Mouse (Mus musculus): Measurements from ENCODE around the gene Gm20696. TPM values are rescaled to one million over a fixed set of nuclear protein-coding genes. Genes with fewer than 3 reads are reported as not detected.

The Gm20696 gene
- polyA plus RNA-seq, 1 experiment = not detected

GRCm38 (mm10) chr6:99260941-99261736 lies 405.5 kb downstream of the Gm20696 start:
- Histone ChIP-seq H3K4me1 (ENCODE audit: control insufficient read depth) (no peaks in the 10 kb centered on the region), H3K4me3 (replicated peaks) (no peak overlapping the region), H3K36me3 (ENCODE audit: control insufficient read depth) (no peaks in the 10 kb centered on the region), H3K9me3 (ENCODE audit: control insufficient read depth, low read length) (no peaks in the 10 kb centered on the region), H3K27me3 (ENCODE audit: control insufficient read depth) (peaks cover 11% of the 10 kb centered on the region)
- TF ChIP-seq TAL1 (IDR thresholded peaks at IDR 0.05; ENCODE audit: low read length) (no peak), GATA1 (IDR thresholded peaks at IDR 0.05; ENCODE audit: low read length) (no peak)

GRCm38 (mm10) chr6:99258346-99258745 lies 408.3 kb downstream of the Gm20696 start:
- H3K4me3 ChIP-seq (replicated peaks) = no peak overlapping the region
- no peaks in the 10 kb centered on the region for H3K4me1 ChIP-seq (ENCODE audit: control insufficient read depth)
- H3K36me3 ChIP-seq (ENCODE audit: control insufficient read depth) = no peaks in the 10 kb centered on the region
- H3K27me3 ChIP-seq (ENCODE audit: control insufficient read depth) = no peaks in the 10 kb centered on the region
- no peak for TF ChIP-seq TAL1 (IDR thresholded peaks at IDR 0.05; ENCODE audit: low read length)
- no peak for TF ChIP-seq GATA1 (IDR thresholded peaks at IDR 0.05; ENCODE audit: low read length)
- no peaks in the 10 kb centered on the region for H3K9me3 ChIP-seq (ENCODE audit: control insufficient read depth, low read length)

- no peak for TF ChIP-seq TAL1 (IDR thresholded peaks at IDR 0.05; ENCODE audit: low read length)
- TF ChIP-seq GATA1 (IDR thresholded peaks at IDR 0.05; ENCODE audit: low read length) = no peak
- Histone ChIP-seq H3K27me3 (ENCODE audit: control insufficient read depth) (no peaks in the 10 kb centered on the region), H3K4me1 (ENCODE audit: control insufficient read depth) (no peaks in the 10 kb centered on the region), H3K4me3 (replicated peaks) (no peak overlapping the region), H3K9me3 (ENCODE audit: control insufficient read depth, low read length) (no peaks in the 10 kb centered on the region), H3K36me3 (ENCODE audit: control insufficient read depth) (no peaks in the 10 kb centered on the region)
These were observed 408.9 kb downstream of the Gm20696 start for GRCm38 (mm10) chr6:99257676-99258075.

GRCm38 (mm10) chr6:99253331-99253730 lies 413.3 kb downstream of the Gm20696 start:
- no peak overlapping the region for H3K4me3 ChIP-seq (replicated peaks)
- H3K4me1 ChIP-seq (ENCODE audit: control insufficient read depth) = no peaks in the 10 kb centered on the region
- no peak for TF ChIP-seq GATA1 (IDR thresholded peaks at IDR 0.05; ENCODE audit: low read length)
- TF ChIP-seq TAL1 (IDR thresholded peaks at IDR 0.05; ENCODE audit: low read length) = no peak
- no peaks in the 10 kb centered on the region for H3K36me3 ChIP-seq (ENCODE audit: control insufficient read depth)
- no peaks in the 10 kb centered on the region for H3K27me3 ChIP-seq (ENCODE audit: control insufficient read depth)
- no peaks in the 10 kb centered on the region for H3K9me3 ChIP-seq (ENCODE audit: control insufficient read depth, low read length)

GRCm38 (mm10) chr6:99252816-99253215 lies 413.8 kb downstream of the Gm20696 start:
- H3K36me3 ChIP-seq (ENCODE audit: control insufficient read depth) = no peaks in the 10 kb centered on the region
- H3K4me1 ChIP-seq (ENCODE audit: control insufficient read depth) = no peaks in the 10 kb centered on the region
- H3K4me3 ChIP-seq (replicated peaks) = no peak overlapping the region
- H3K9me3 ChIP-seq (ENCODE audit: control insufficient read depth, low read length) = no peaks in the 10 kb centered on the region
- no peaks in the 10 kb centered on the region for H3K27me3 ChIP-seq (ENCODE audit: control insufficient read depth)
- TF ChIP-seq GATA1 (IDR thresholded peaks at IDR 0.05; ENCODE audit: low read length) (no peak), TAL1 (IDR thresholded peaks at IDR 0.05; ENCODE audit: low read length) (no peak)

GRCm38 (mm10) chr6:99251924-99252323 lies 414.7 kb downstream of the Gm20696 start:
- Histone ChIP-seq H3K4me1 (ENCODE audit: control insufficient read depth) (no peaks in the 10 kb centered on the region), H3K27me3 (ENCODE audit: control insufficient read depth) (no peaks in the 10 kb centered on the region), H3K4me3 (replicated peaks) (no peak overlapping the region), H3K36me3 (ENCODE audit: control insufficient read depth) (no peaks in the 10 kb centered on the region), H3K9me3 (ENCODE audit: control insufficient read depth, low read length) (no peaks in the 10 kb centered on the region)
- TF ChIP-seq GATA1 (IDR thresholded peaks at IDR 0.05; ENCODE audit: low read length) (no peak), TAL1 (IDR thresholded peaks at IDR 0.05; ENCODE audit: low read length) (no peak)

- H3K4me1 ChIP-seq (ENCODE audit: control insufficient read depth) = no peaks in the 10 kb centered on the region
- no peaks in the 10 kb centered on the region for H3K27me3 ChIP-seq (ENCODE audit: control insufficient read depth)
- no peaks in the 10 kb centered on the region for H3K36me3 ChIP-seq (ENCODE audit: control insufficient read depth)
- no peak overlapping the region for H3K4me3 ChIP-seq (replicated peaks)
- TF ChIP-seq GATA1 (IDR thresholded peaks at IDR 0.05; ENCODE audit: low read length) (no peak), TAL1 (IDR thresholded peaks at IDR 0.05; ENCODE audit: low read length) (no peak)
- no peaks in the 10 kb centered on the region for H3K9me3 ChIP-seq (ENCODE audit: control insufficient read depth, low read length)
These were observed 415.4 kb downstream of the Gm20696 start for GRCm38 (mm10) chr6:99251222-99251621.

- Histone ChIP-seq H3K4me3 (replicated peaks) (no peak overlapping the region), H3K9me3 (ENCODE audit: control insufficient read depth, low read length) (no peaks in the 10 kb centered on the region), H3K27me3 (ENCODE audit: control insufficient read depth) (no peaks in the 10 kb centered on the region), H3K4me1 (ENCODE audit: control insufficient read depth) (no peaks in the 10 kb centered on the region), H3K36me3 (ENCODE audit: control insufficient read depth) (no peaks in the 10 kb centered on the region)
- no peak for TF ChIP-seq GATA1 (IDR thresholded peaks at IDR 0.05; ENCODE audit: low read length)
- TF ChIP-seq TAL1 (IDR thresholded peaks at IDR 0.05; ENCODE audit: low read length) = no peak
These were observed 417.0 kb downstream of the Gm20696 start for GRCm38 (mm10) chr6:99249496-99250030.

GRCm38 (mm10) chr6:99248396-99248795 lies 418.2 kb downstream of the Gm20696 start:
- Histone ChIP-seq H3K4me3 (replicated peaks) (no peak overlapping the region), H3K27me3 (ENCODE audit: control insufficient read depth) (no peaks in the 10 kb centered on the region), H3K4me1 (ENCODE audit: control insufficient read depth) (no peaks in the 10 kb centered on the region), H3K9me3 (ENCODE audit: control insufficient read depth, low read length) (no peaks in the 10 kb centered on the region), H3K36me3 (ENCODE audit: control insufficient read depth) (no peaks in the 10 kb centered on the region)
- TF ChIP-seq GATA1 (IDR thresholded peaks at IDR 0.05; ENCODE audit: low read length) (no peak), TAL1 (IDR thresholded peaks at IDR 0.05; ENCODE audit: low read length) (no peak)
